Mouse (Mus musculus) embryonic facial prominence, embryonic 15.5 days (tissue): ENCODE results near the gene Pcnx3. TPM values are rescaled to one million over a fixed set of nuclear protein-coding genes. Genes with fewer than 3 reads are reported as not detected.

Experiments used
- ATAC-seq: fragments of 200-750 bp; cut with Nextera tagmentation; 2 replicates; pipeline ENCODE4 v1.8.0; 2017; ENCODE audit warnings: low read depth, moderate TSS enrichment; ENCODE audit not compliant: insufficient number of reproducible peaks, low FRiP score, low TSS enrichment
- H3K27ac ChIP-seq: fragments of 300-500 bp; sonication (generic); replicated peaks from 2 replicates; pipeline ENCODE4 v1.5.1; 2015; ENCODE audit warnings: mild to moderate bottlenecking, inconsistent platforms
- H3K27me3 ChIP-seq: fragments of 300-500 bp; sonication (generic); 2 replicates; pipeline ENCODE4 v1.6.1; 2015; ENCODE audit warnings: inconsistent platforms
- H3K36me3 ChIP-seq: fragments of 300-500 bp; sonication (generic); 2 replicates; pipeline ENCODE4 v1.6.1; 2015; ENCODE audit warnings: mild to moderate bottlenecking, inconsistent platforms
- H3K4me1 ChIP-seq: fragments of 300-500 bp; sonication (generic); 2 replicates; pipeline ENCODE4 v1.6.1; 2015; ENCODE audit warnings: inconsistent platforms
- H3K4me2 ChIP-seq: fragments of 300-500 bp; sonication (generic); replicated peaks from 2 replicates; pipeline ENCODE4 v1.6.1; 2015; ENCODE audit warnings: mild to moderate bottlenecking, inconsistent platforms
- H3K4me3 ChIP-seq: fragments of 300-500 bp; sonication (generic); replicated peaks from 2 replicates; pipeline ENCODE4 v1.5.1; 2015; ENCODE audit warnings: mild to moderate bottlenecking, inconsistent platforms
- H3K9ac ChIP-seq: fragments of 300-500 bp; sonication (generic); 2 replicates; pipeline ENCODE4 v1.6.1; 2015; ENCODE audit warnings: inconsistent platforms
- H3K9me3 ChIP-seq: fragments of 300-500 bp; sonication (generic); replicated peaks from 2 replicates; pipeline ENCODE4 v1.6.1; 2016; ENCODE audit warnings: inconsistent platforms
- WGBS: fragments of 180-500 bp; shearing (Covaris S2); methylation state at CpG from one replicate; pipeline ENCODE4 v1.1.7; 2015; 5-methylcytosine and 5-hydroxymethylcytosine counted together
- polyA plus RNA-seq: library from polyadenylated mRNA; unstranded; fragments of >200 nt; fragmentation: Nextera tagmentation; extraction: Ambion mirVana; gene quantifications from 2 replicates; pipeline ENCODE4 v1.2.1, GENCODE M21; 2015

Gene Pcnx3
- polyA plus RNA-seq = 24.6 and 26.6 TPM in 2 replicates

DNA sequence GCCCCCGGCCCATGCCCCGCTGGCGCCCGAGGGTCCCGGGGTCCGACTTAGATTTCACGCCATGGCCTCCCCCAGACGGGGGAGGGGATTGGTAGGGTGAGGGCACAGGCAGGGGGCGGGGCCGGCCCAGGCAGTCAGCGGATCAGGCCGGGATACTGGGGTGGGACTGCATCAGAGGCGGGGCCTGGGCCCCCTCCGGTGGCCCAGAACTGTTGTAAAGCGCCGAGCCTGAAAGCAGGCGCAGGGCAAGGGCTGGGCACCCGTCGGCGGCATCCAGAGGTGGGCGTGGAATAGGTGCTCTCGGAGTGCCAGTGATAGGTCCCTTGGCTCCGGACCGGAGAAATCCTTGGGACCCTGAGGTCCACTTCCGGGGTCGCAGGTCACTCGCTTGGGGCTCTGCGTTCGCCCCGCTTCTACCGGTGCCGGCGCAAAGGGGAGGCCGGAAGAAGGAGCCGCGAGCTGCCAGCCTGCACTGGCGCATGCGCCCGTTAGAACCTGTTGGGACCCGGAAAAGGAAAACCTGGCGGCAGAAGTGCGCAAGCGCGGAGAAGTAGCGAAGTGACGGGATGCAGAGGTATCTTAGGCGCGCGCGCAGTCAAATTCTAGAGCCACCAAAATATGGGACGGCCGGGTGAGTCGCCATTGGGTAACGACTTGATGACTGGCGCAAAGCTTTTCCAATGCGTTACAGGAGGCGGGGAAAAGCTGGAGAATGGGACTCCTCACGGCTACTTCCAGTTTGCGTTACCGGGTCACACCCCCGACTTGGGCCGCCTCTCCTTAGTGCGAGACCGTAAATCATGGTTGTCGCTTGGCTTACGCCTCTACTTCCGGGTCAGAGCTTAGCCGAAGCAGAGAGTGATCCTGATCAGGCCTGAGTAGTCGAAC, at the start of gene Pcnx3, which contains the start of gene Map3k11:
Gene Pcnx3 (minus strand): TSS at position 709 of the 888 bp plus-strand sequence.
Gene Map3k11 (plus strand): TSS at position 543 of the 888 bp plus-strand sequence.
- H3K9ac ChIP-seq = peak within 1 kb of the TSS; percentile 80
- peak; percentile 94 for ATAC-seq
- peaks cover 45% of the 10 kb centered on the region for H3K4me1 ChIP-seq
- H3K36me3 ChIP-seq = peaks cover 43% of the 10 kb centered on the region
- peak within 1 kb of the TSS; percentile 97 for H3K27ac ChIP-seq
- H3K27me3 ChIP-seq = no peaks in the 10 kb centered on the region
- H3K4me2 ChIP-seq = peak within 1 kb of the TSS; percentile 94
- H3K9me3 ChIP-seq = no peaks in the 10 kb centered on the region
- WGBS = under 1% methylated on average over 69 of the region's 69 CpGs
- H3K4me3 ChIP-seq = peak within 1 kb of the TSS; percentile 75

GRCm38 (mm10) chr19:5734325-5734724, 45.6 kb upstream of the Pcnx3 start:
- no peak overlapping the region for H3K4me3 ChIP-seq
- H3K9me3 ChIP-seq = no peaks in the 10 kb centered on the region
- H3K27me3 ChIP-seq = peaks cover 14% of the 10 kb centered on the region
- WGBS = 77% methylated on average over 9 of the region's 9 CpGs
- 0 out of 2 replicates have a peak, but pooled peaks cover 2% of the 10 kb centered on the region for H3K36me3 ChIP-seq
- no peak overlapping the region for H3K27ac ChIP-seq
- no peak overlapping the region for H3K4me2 ChIP-seq
- ATAC-seq = no peak
- H3K9ac ChIP-seq = no peak overlapping the region
- peaks cover 23% of the 10 kb centered on the region for H3K4me1 ChIP-seq

DNA sequence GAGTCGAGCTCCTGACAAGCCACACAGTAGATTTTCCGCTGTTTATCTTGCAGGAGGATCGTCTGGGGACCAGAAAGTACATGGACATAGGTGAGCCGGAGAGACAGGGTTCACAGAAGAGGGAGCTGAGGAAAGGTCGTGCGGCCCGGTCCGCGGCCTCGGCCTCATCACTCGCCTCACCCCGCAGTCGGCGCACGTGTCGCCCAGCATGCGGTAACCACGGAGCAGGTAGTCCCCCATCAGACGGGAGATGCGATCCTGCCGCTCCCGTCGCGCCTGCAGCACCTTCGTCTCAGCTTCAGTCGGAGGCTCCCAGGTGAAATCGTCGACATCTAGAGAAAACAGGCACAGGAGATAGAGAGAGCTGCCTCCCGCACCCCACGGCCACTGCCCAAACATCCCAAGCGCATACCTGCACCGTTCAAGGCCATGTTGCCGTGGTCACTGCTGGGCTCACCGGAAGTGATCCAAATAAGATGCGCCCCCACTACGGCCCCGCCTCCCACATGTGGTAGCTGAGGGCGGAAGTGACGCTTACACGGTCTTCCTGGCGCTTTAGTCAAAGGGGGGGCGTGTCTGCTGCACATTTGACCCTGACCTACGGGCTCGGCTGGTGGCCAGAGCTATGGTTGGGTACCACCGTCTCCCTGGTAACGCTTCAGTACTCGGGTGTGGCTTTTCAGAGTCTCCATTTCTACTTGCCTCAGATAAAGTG, 42.7 kb upstream of the Pcnx3 start:
- ATAC-seq = peak; percentile 82
- no peak overlapping the region for H3K27ac ChIP-seq

DNA sequence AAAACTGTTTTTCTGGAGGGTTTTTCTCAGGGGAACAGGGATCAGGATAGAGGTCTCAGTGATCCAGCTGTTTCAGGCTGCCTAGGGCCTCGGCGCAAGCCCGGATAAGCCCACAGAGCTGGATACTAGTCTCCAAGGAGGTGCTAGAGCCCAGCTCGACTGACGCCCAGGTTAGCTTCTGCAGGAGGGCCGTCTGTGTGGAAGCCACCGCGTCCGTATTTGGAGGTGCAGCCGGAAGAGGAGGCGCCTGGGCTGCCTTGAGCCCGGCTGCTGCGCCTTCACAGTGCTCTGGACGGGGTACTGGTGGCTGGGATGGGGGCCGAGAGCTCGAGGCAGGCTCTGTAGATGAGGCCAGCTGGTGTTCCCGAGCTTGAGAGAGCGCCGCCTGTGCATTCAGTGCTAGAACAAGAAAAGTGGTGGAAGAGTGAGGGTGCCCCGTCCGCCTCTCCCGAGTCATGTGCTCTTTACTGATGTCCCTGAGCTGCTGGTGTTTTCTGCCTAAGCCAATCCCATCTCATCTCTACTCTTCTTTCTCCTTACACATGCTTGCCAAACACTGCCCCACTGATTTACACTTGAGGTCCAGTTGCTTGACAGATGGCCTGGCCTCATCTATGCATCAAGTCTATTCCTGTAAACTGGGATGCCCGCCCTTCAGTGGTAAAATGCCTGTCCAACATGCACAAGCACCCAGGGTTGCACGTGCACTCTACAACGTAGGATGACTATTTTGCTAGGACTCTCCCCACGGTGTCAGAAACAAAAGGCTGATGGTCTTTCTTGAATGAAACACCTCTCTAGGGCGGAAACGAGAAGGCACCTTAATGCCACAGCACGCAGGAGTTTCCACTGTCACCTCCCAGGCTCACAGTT, 41.8 kb upstream of the Pcnx3 start:
- Histone ChIP-seq H3K36me3 (0 out of 2 replicates have a peak, but pooled peaks cover 2% of the 10 kb centered on the region), H3K9me3 (no peaks in the 10 kb centered on the region), H3K9ac (peak overlapping the region; percentile 79), H3K27ac (no peak overlapping the region), H3K27me3 (peaks cover 3% of the 10 kb centered on the region; the same call in 1 of the 2 replicates), H3K4me2 (peak overlapping the region; percentile 96), H3K4me1 (peaks cover 55% of the 10 kb centered on the region), H3K4me3 (peak overlapping the region; percentile 80)
- ATAC-seq = no peak
- WGBS = 74% methylated on average over 29 of the region's 29 CpGs

More for the DNA sequence above, 42.7 kb upstream of the Pcnx3 start:
- Histone ChIP-seq H3K9me3 (no peaks in the 10 kb centered on the region), H3K36me3 (0 out of 2 replicates have a peak, but pooled peaks cover 2% of the 10 kb centered on the region), H3K9ac (peak overlapping the region; percentile 79), H3K4me2 (peak overlapping the region; percentile 96), H3K27me3 (peaks cover 8% of the 10 kb centered on the region), H3K4me1 (peaks cover 46% of the 10 kb centered on the region), H3K4me3 (peak overlapping the region; percentile 80)
- WGBS = 1% methylated on average over 47 of the region's 47 CpGs

- WGBS = under 1% methylated on average over 37 of the region's 37 CpGs
- ATAC-seq = peak; percentile 81
- Histone ChIP-seq H3K4me3 (peak within 1 kb of the TSS; percentile 80), H3K9ac (peak within 1 kb of the TSS; percentile 96), H3K36me3 (0 out of 2 replicates have a peak, but pooled peaks cover 2% of the 10 kb centered on the region), H3K27ac (peak within 1 kb of the TSS; percentile 91), H3K4me2 (peak within 1 kb of the TSS; percentile 96), H3K27me3 (no peaks in the 10 kb centered on the region), H3K9me3 (no peaks in the 10 kb centered on the region), H3K4me1 (peaks cover 66% of the 10 kb centered on the region)
These were observed 40.7 kb upstream of the Pcnx3 start, which contains the start of gene Fam89b for GRCm38 (mm10) chr19:5729444-5729815. Fam89b (minus strand) TSS chr19:5729653.

DNA sequence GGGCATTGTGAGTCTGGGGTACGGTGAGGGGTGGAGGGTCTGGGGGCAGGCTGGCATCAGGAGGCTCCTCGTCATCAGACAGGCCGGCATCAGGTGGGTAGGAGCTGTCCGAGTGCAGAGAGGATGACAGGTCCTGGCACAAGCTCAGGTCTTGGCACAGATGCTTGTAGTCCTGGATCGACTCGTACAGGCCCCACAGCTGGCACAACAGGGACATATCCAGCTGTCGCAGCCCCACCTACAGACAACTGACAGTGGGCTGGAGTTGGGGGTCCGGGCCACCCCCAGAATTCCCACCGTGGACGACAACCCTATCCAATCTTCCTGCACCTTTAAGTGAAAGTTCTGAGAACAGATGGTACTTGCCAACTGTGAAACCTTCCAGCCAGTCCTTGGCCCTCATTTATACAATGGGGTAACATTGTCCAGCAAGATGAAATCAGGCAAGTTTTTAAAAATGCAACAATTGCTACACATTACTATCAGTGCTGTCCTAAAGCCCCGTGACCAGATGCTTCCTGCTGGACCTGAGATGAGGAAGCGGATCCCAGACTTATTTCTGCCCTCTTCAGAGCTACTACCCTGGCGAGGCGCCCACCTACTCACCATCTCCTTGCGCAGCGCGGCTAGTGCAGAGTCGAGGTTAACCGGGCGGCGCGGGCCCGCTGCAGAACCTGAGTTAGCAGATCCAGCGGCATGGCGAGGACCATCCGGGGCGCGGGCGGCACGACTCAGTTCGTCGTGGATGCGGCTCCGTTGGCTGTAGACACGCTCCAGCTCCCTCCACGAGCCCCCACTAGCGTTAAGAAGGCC, 40.1 kb upstream of the Pcnx3 start:
- Histone ChIP-seq H3K4me1 (peaks cover 72% of the 10 kb centered on the region), H3K4me3 (peak overlapping the region; percentile 72), H3K4me2 (peak overlapping the region; percentile 96), H3K36me3 (0 out of 2 replicates have a peak, but pooled peaks cover 5% of the 10 kb centered on the region), H3K27ac (peak overlapping the region; percentile 91), H3K27me3 (no peaks in the 10 kb centered on the region), H3K9ac (peak overlapping the region; percentile 96), H3K9me3 (no peaks in the 10 kb centered on the region)
- peak; percentile 11; the same call in 1 of the 2 replicates for ATAC-seq
- WGBS = 4% methylated on average over 37 of the region's 37 CpGs

- H3K27me3 ChIP-seq = no peaks in the 10 kb centered on the region
- H3K4me2 ChIP-seq = peak overlapping the region; percentile 96
- peak overlapping the region; percentile 72 for H3K4me3 ChIP-seq
- H3K9me3 ChIP-seq = no peaks in the 10 kb centered on the region
- H3K9ac ChIP-seq = peak overlapping the region; percentile 96
- H3K4me1 ChIP-seq = peaks cover 73% of the 10 kb centered on the region
- H3K36me3 ChIP-seq = peaks cover 13% of the 10 kb centered on the region; the same call in 1 of the 2 replicates
- WGBS = 3% methylated on average over 14 of the region's 14 CpGs
- no peak for ATAC-seq
- H3K27ac ChIP-seq = peak overlapping the region; percentile 91
These were observed 39.0 kb upstream of the Pcnx3 start for GRCm38 (mm10) chr19:5727701-5728100.

DNA sequence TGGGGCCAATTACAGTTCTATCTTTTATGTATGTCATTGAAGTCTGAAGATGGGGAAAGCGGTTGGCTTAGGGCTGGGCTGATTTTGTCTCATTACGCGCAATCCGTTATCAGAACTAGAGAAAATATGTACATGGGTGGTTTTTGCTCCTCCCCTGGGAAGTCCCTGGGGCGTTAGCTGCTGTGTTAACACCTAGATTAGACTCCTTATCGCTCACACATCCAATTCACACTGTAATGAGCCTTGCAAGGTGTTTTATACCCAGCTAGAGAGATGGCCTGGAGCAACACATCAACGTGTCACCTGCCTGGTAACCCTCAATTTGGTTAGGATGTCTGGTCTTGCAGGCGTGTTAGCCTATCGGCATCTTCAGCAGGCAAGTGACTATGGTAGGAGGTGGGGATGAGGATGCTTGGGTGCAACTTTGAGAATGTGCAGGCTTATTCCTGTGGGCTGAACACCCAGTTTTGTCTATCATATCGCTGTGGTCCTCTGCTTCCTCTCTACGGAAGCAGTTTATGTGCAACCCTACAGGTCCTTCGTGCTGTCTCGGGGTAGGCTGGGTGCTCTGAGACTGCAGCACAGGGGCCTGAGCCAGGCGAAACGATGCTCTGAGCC, 38.4 kb upstream of the Pcnx3 start:
- no peak for ATAC-seq
- Histone ChIP-seq H3K27me3 (no peaks in the 10 kb centered on the region), H3K4me2 (peak overlapping the region; percentile 96), H3K27ac (peak overlapping the region; percentile 91), H3K9me3 (no peaks in the 10 kb centered on the region), H3K36me3 (peaks cover 20% of the 10 kb centered on the region; the same call in 1 of the 2 replicates), H3K9ac (peak overlapping the region; percentile 18; the same call in 1 of the 2 replicates), H3K4me1 (peaks cover 73% of the 10 kb centered on the region), H3K4me3 (peak overlapping the region; percentile 72)
- 67% methylated on average over 15 of the region's 15 CpGs for WGBS

DNA sequence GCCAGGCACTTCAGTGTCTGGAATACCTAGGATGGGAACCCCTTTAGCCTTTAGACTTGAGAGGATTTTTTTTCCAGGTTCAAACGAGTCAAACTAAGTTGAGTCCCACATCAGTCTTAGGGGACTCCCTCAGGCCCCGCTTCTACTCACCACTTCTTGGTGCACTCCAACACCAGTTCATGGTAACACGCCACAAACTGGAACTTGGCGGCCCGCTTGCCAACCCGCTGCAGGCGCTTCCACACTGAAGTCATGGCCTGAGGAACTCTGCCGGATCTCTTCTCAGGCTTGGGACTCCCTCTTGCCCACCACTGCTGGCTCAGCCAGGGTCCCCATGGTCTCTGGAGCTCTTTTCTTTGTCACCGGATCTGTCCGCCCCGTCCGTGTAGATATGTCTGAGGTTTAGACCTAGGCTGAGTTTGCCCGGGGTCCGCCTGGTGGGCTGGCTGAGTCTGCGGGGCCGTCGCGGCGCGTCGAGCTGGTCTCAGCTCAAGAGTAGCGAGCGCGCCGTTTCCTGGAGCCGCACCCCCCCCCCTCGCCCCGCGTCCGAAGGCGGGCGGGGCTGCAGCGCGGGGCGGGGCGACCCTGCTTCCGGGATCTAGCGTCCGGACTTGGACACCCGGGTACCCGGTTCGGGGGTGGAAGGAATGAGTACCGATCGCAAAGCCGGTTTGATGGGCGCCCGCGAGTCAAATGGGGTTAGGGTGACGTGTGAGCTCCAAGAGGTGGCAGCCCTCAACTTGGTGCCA, 37.2 kb upstream of the Pcnx3 start, which contains the start of gene Ehbp1l1:
Gene Ehbp1l1 (minus strand): TSS at position 551 of the 749 bp plus-strand sequence.
- Histone ChIP-seq H3K27me3 (no peaks in the 10 kb centered on the region), H3K4me1 (peaks cover 65% of the 10 kb centered on the region), H3K36me3 (peaks cover 30% of the 10 kb centered on the region), H3K9me3 (no peaks in the 10 kb centered on the region), H3K9ac (peak within 1 kb of the TSS; percentile 62), H3K27ac (peak within 1 kb of the TSS; percentile 91), H3K4me2 (peak within 1 kb of the TSS; percentile 96), H3K4me3 (peak within 1 kb of the TSS; percentile 72)
- 8% methylated on average over 49 of the region's 49 CpGs for WGBS
- no peak for ATAC-seq
